Mouse (Mus musculus) neural tube, embryonic 11.5 days (tissue): ENCODE data around the gene Auts2. TPM values are rescaled to one million over a fixed set of nuclear protein-coding genes. Genes with fewer than 3 reads are reported as not detected.

Source experiments
- ATAC-seq: fragments of 200-750 bp; cut with Nextera tagmentation; 2 replicates; pipeline ENCODE4 v1.8.0; 2017; ENCODE audit warnings: moderate number of reproducible peaks, mild to moderate bottlenecking, moderate TSS enrichment, moderate library complexity; ENCODE audit not compliant: insufficient read depth, low FRiP score, low TSS enrichment
- DNase-seq: peaks from one replicate; pipeline ENCODE4 v3.0.0-alpha.2; 2015; ENCODE audit warnings: low spot score
- H3K27ac ChIP-seq: fragments of 300-500 bp; sonication (generic); 2 replicates; pipeline ENCODE4 v1.5.1; 2014; ENCODE audit warnings: low read depth, mild to moderate bottlenecking, low read length
- H3K27me3 ChIP-seq: fragments of 300-500 bp; sonication (generic); 2 replicates; pipeline ENCODE4 v1.6.1; 2014; ENCODE audit warnings: mild to moderate bottlenecking, low read length, mixed read lengths; ENCODE audit not compliant: control insufficient read depth, insufficient read depth
- H3K36me3 ChIP-seq: fragments of 300-500 bp; sonication (generic); 2 replicates; pipeline ENCODE4 v1.6.1; 2014; ENCODE audit warnings: mild to moderate bottlenecking, low read length, moderate library complexity, mixed read lengths; ENCODE audit not compliant: control insufficient read depth, insufficient read depth
- H3K4me1 ChIP-seq: fragments of 300-500 bp; sonication (generic); 2 replicates; pipeline ENCODE4 v1.6.1; 2014; ENCODE audit warnings: low read length, mixed read lengths; ENCODE audit not compliant: control insufficient read depth, insufficient read depth
- H3K4me2 ChIP-seq: fragments of 300-500 bp; sonication (generic); 2 replicates; pipeline ENCODE4 v1.6.1; 2014; ENCODE audit warnings: low read depth, mild to moderate bottlenecking, moderate library complexity
- H3K4me3 ChIP-seq: fragments of 300-500 bp; sonication (generic); 2 replicates; pipeline ENCODE4 v1.5.1; 2014; ENCODE audit warnings: low read depth, low read length
- H3K9ac ChIP-seq: fragments of 300-500 bp; sonication (generic); 2 replicates; pipeline ENCODE4 v1.6.1; 2014; ENCODE audit warnings: mild to moderate bottlenecking, low read length
- H3K9me3 ChIP-seq: fragments of 300-500 bp; sonication (generic); 2 replicates; pipeline ENCODE4 v1.6.1; 2016; ENCODE audit warnings: low read length; ENCODE audit not compliant: control insufficient read depth
- WGBS: fragments of 180-500 bp; shearing (Covaris S2); extraction: QIAGEN DNeasy Blood & Tissue Kit; methylation state at CpG from one replicate; pipeline ENCODE4 v1.1.7; 2014; 5-methylcytosine and 5-hydroxymethylcytosine counted together
- polyA plus RNA-seq: library from polyadenylated mRNA; unstranded; fragments of >200 nt; fragmentation: Nextera tagmentation; extraction: Ambion mirVana; gene quantifications from 2 replicates; pipeline ENCODE4 v1.2.1, GENCODE M21; 2014

The Auts2 gene
- polyA plus RNA-seq, 1 experiment from 2014 or later = 45.0 TPM

GRCm38 (mm10) chr5:131644331-131644730 lies 898.8 kb downstream of the Auts2 start:
- H3K4me1 ChIP-seq = peaks cover 47% of the 10 kb centered on the region
- no peak overlapping the region for H3K27ac ChIP-seq
- no peaks in the 10 kb centered on the region for H3K36me3 ChIP-seq
- WGBS = 68% methylated on average over 6 of the region's 6 CpGs
- H3K9me3 ChIP-seq = no peaks in the 10 kb centered on the region
- 0 out of 2 replicates have a peak, but pooled peaks cover 4% of the 10 kb centered on the region for H3K27me3 ChIP-seq
- no peak for ATAC-seq
- H3K4me3 ChIP-seq = no peak overlapping the region
- no peak for DNase-seq
- H3K4me2 ChIP-seq = no peak overlapping the region
- H3K9ac ChIP-seq = no peak overlapping the region

GRCm38 (mm10) chr5:131643176-131644174 lies 899.7 kb downstream of the Auts2 start:
- H3K9ac ChIP-seq = no peak overlapping the region
- peaks cover 47% of the 10 kb centered on the region for H3K4me1 ChIP-seq
- H3K27me3 ChIP-seq = 0 out of 2 replicates have a peak, but pooled peaks cover 2% of the 10 kb centered on the region
- H3K4me2 ChIP-seq = no peak overlapping the region
- ATAC-seq = peak; percentile 62
- peak; percentile 76 for DNase-seq
- no peaks in the 10 kb centered on the region for H3K36me3 ChIP-seq
- 31% methylated on average over 23 of the region's 23 CpGs for WGBS
- H3K27ac ChIP-seq = peak overlapping the region; percentile 47; the same call in 1 of the 2 replicates
- H3K4me3 ChIP-seq = no peak overlapping the region
- H3K9me3 ChIP-seq = no peaks in the 10 kb centered on the region

DNA sequence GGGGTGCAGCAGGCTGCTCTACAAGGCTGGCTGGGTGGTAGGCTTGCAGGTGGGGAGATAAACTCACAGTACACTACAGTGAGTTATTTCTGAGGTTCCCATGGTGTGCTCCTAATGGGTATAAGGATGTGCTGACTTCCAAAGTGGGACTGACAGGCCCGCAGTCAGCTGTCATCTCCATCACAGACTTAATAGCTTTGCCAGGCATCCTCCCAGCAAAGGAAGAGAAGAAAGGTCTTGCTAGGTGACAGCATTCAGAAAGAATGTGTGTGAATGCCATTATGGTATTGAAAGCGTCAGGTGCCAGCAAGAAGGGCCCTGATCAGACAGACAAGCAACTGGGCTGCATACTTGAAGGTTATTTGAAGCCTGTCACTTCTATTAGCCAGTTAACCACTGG lies 900.4 kb downstream of the Auts2 start:
- 49% methylated on average over 2 of the region's 2 CpGs for WGBS
- Histone ChIP-seq H3K4me2 (no peak overlapping the region), H3K27me3 (no peaks in the 10 kb centered on the region), H3K4me3 (no peak overlapping the region), H3K4me1 (peaks cover 45% of the 10 kb centered on the region), H3K9me3 (no peaks in the 10 kb centered on the region), H3K9ac (no peak overlapping the region), H3K27ac (no peak overlapping the region), H3K36me3 (no peaks in the 10 kb centered on the region)
- ATAC-seq (no peak), DNase-seq (peak; percentile 26)

GRCm38 (mm10) chr5:131636431-131636830 lies 906.7 kb downstream of the Auts2 start:
- Histone ChIP-seq H3K4me1 (peaks cover 7% of the 10 kb centered on the region), H3K4me2 (no peak overlapping the region), H3K27ac (no peak overlapping the region), H3K9me3 (no peaks in the 10 kb centered on the region), H3K36me3 (no peaks in the 10 kb centered on the region), H3K27me3 (no peaks in the 10 kb centered on the region), H3K9ac (no peak overlapping the region), H3K4me3 (no peak overlapping the region)
- whole genome bisulfite sequencing = 89% methylated on average over 5 of the region's 5 CpGs
- DNase-seq (no peak), ATAC-seq (no peak)

GRCm38 (mm10) chr5:131634731-131635130 lies 908.4 kb downstream of the Auts2 start:
- no peaks in the 10 kb centered on the region for H3K27me3 ChIP-seq
- no peak for ATAC-seq

GRCm38 (mm10) chr5:131631998-131632379 lies 911.2 kb downstream of the Auts2 start:
- no peaks in the 10 kb centered on the region for H3K27me3 ChIP-seq
- ATAC-seq = no peak
- H3K27ac ChIP-seq = peak overlapping the region; percentile 39; the same call in 1 of the 2 replicates
- no peak for DNase-seq
- no peak overlapping the region for H3K4me2 ChIP-seq
- no peak overlapping the region for H3K4me3 ChIP-seq
- 53% methylated on average over 4 of the region's 4 CpGs for WGBS
- H3K9me3 ChIP-seq = no peaks in the 10 kb centered on the region
- H3K4me1 ChIP-seq = peaks cover 11% of the 10 kb centered on the region
- H3K36me3 ChIP-seq = no peaks in the 10 kb centered on the region
- H3K9ac ChIP-seq = no peak overlapping the region

More at GRCm38 (mm10) chr5:131634731-131635130, 908.4 kb downstream of the Auts2 start:
- no peak overlapping the region for H3K9ac ChIP-seq
- DNase-seq = no peak
- no peak overlapping the region for H3K4me2 ChIP-seq
- H3K4me3 ChIP-seq = no peak overlapping the region
- no peak overlapping the region for H3K27ac ChIP-seq
- peaks cover 11% of the 10 kb centered on the region for H3K4me1 ChIP-seq
- WGBS = 92% methylated on average over 7 of the region's 7 CpGs
- H3K9me3 ChIP-seq = no peaks in the 10 kb centered on the region
- no peaks in the 10 kb centered on the region for H3K36me3 ChIP-seq

GRCm38 (mm10) chr5:131631038-131631997 lies 911.8 kb downstream of the Auts2 start:
- Histone ChIP-seq H3K4me1 (peaks cover 11% of the 10 kb centered on the region), H3K9ac (no peak overlapping the region; the same call in 1 of the 2 replicates), H3K4me2 (no peak overlapping the region), H3K4me3 (no peak overlapping the region), H3K9me3 (no peaks in the 10 kb centered on the region), H3K27me3 (no peaks in the 10 kb centered on the region), H3K27ac (peak overlapping the region; percentile 39), H3K36me3 (no peaks in the 10 kb centered on the region)
- ATAC-seq (no peak), DNase-seq (peak; percentile 53)
- WGBS = 47% methylated on average over 12 of the region's 12 CpGs

GRCm38 (mm10) chr5:131630577-131630976 lies 912.6 kb downstream of the Auts2 start:
- ATAC-seq = no peak

More at GRCm38 (mm10) chr5:131630577-131630976, 912.6 kb downstream of the Auts2 start:
- peak overlapping the region; percentile 39; the same call in 1 of the 2 replicates for H3K27ac ChIP-seq
- no peaks in the 10 kb centered on the region for H3K9me3 ChIP-seq
- peaks cover 11% of the 10 kb centered on the region for H3K4me1 ChIP-seq
- WGBS = 52% methylated on average over 7 of the region's 7 CpGs
- H3K4me2 ChIP-seq = no peak overlapping the region
- H3K9ac ChIP-seq = no peak overlapping the region
- DNase-seq = no peak
- no peaks in the 10 kb centered on the region for H3K27me3 ChIP-seq
- no peaks in the 10 kb centered on the region for H3K36me3 ChIP-seq
- H3K4me3 ChIP-seq = no peak overlapping the region
